Mouse (Mus musculus) cortical plate, adult 2 months (tissue): ENCODE data around the gene Atp6v1b1. TPM values are rescaled to one million over a fixed set of nuclear protein-coding genes. Genes with fewer than 3 reads are reported as not detected.

Experiments
- H3K27ac ChIP-seq: fragments of 200-500 bp; 2 replicates; pipeline ENCODE4 v1.5.1; 2012; ENCODE audit warnings: low read length, control low read depth, inconsistent platforms; ENCODE audit not compliant: insufficient read depth
- H3K4me1 ChIP-seq: fragments of 200-500 bp; 2 replicates; pipeline ENCODE4 v1.6.1; 2011; ENCODE audit warnings: low read length; ENCODE audit not compliant: control insufficient read depth, insufficient read depth
- H3K4me3 ChIP-seq: fragments of 200-500 bp; 2 replicates; pipeline ENCODE4 v1.5.1; 2011; ENCODE audit warnings: mild to moderate bottlenecking, low read length, control low read depth; ENCODE audit not compliant: insufficient read depth
- CTCF ChIP-seq: fragments of 200-500 bp; IDR thresholded peaks from 2 replicates; pipeline ENCODE4 v1.5.1; 2011; ENCODE audit warnings: mild to moderate bottlenecking, control low read depth, low read length; ENCODE audit not compliant: insufficient read depth; ENCODE audit errors: extremely low read depth
- POLR2A ChIP-seq: fragments of 200-500 bp; IDR thresholded peaks from 2 replicates; pipeline ENCODE4 v1.6.1; 2011; ENCODE audit warnings: mild to moderate bottlenecking, low read length, control low read depth; ENCODE audit not compliant: insufficient read depth; ENCODE audit errors: extremely low read depth
- polyA plus RNA-seq: library from polyadenylated mRNA; depleted of rRNA; stranded (reverse); fragments of >200 nt; gene quantifications from 2 replicates; pipeline ENCODE4 v1.2.3, GENCODE M21; 2012

Gene Atp6v1b1
- polyA plus RNA-seq, 1 experiment = not detected

DNA sequence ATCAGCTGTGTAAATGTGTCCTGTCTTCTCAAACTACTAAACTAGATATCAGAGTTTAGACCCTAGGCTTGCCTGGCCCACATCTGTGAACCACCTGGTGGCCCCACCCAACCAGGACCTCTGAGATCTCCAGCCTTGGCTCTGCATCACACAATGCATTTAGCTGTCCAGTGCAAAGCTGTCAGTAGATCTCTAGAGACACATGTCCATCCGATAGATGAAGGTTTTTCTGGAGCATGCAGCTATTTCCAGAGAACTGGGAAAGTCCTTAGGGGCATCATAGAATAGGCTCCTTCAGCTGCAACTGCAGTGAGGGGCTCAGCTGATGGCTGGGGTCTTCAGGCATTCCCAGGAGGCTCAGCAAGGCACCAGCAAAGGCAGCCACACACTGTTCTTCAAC is 38.5 kb upstream of the Atp6v1b1 start:
- Histone ChIP-seq H3K4me1 (no peaks in the 10 kb centered on the region), H3K4me3 (no peak overlapping the region), H3K27ac (no peak overlapping the region)
- no peak for TF ChIP-seq CTCF
- TF ChIP-seq POLR2A = no peak

DNA sequence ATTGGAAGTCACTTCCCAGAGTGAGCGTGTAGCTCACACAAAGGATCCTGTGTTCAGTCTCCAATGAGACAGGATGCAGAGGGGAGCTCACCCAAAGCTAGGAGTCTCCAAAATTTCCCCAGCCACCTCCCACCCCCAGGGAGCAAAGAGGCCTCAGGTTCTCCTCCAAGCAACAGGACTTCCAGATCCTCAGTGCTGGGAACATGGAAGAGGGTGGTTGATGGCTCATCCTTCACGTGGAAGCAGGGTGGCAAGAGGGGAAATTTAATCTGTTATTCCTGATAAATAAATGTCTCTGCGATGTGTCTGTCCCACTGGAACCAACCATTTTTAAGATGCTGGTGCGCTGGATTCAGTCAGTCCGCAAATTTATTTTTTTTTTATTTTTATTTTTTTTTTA is 38.1 kb upstream of the Atp6v1b1 start:
- Histone ChIP-seq H3K27ac (no peak overlapping the region), H3K4me3 (no peak overlapping the region), H3K4me1 (no peaks in the 10 kb centered on the region)
- TF ChIP-seq POLR2A (no peak), CTCF (no peak)

DNA sequence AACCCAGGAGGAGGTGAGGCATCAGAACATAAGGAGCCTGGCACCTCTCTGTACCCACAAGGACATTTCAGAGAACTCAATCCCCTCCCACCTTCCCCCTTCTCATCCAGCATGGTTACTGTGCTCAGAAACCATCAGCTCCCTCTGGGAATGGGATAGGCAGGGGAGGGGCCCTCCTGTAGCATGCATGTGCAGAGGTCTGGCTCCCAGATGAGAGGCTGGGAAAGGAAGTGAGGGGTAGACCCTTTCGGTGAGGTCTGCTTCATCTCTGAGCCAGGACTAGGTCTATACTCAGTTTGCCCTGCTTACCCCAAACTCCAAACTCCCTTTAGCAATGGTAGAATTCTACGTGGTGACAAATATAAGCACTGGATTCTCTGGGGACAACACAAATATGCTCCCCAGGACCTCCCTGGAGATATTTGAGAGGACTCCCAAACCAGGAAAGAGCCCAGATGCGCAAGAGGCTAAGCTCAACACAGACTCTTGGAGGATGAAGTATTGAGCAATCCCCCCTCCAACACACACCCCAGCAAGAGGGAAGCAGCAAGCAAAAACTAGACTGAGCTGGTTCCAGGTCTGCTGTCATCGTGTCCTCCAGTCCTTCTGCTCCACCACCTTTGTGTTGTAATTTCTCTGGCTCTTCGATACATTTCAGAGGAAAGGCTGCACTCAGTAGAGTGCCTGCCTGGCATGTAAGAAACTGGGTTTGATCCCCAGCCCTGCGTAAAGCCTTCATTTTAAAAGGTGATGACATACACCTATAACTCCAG is 34.9 kb upstream of the Atp6v1b1 start:
- TF ChIP-seq CTCF (no peak), POLR2A (no peak)

DNA sequence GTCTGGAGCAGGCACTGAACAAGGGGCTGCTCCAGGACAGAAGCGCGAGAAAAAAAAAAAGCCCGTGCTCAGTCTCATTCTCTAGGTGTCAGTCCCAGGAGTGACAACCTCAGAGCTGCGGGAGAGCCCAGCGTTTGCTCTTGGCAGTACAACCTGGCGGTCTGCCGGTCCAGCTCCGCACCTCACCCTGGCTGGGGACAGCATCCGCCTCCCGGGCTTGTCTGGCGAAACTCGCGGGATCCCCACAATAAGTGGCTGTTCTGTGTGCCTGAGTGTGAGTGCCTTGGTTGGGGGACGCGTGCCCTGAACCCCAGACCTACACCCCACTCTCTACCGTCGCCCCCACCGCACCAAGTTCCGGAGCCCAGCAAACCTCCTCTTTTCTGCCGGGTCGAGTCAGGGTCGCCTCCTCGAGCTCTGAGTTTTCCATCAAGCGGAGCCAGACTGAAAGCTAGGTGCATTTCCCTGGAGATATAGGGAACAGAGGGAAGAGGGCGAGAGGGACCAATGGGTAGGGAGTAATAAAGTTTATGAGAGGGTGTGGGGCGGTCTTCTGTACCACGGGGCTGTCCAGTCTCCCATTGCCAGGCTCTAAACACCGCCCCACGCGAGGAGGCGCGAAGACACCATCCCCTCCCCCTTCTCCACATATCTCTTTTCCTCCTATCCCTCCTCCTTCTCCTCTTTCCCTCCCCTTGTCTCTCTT is 32.3 kb upstream of the Atp6v1b1 start:
- H3K4me1 ChIP-seq = no peaks in the 10 kb centered on the region
- TF ChIP-seq POLR2A (no peak), CTCF (no peak)
- no peak overlapping the region for H3K27ac ChIP-seq
- no peak overlapping the region for H3K4me3 ChIP-seq

More for the DNA sequence above, 34.9 kb upstream of the Atp6v1b1 start:
- Histone ChIP-seq H3K4me1 (no peaks in the 10 kb centered on the region), H3K27ac (no peak overlapping the region), H3K4me3 (no peak overlapping the region)

DNA sequence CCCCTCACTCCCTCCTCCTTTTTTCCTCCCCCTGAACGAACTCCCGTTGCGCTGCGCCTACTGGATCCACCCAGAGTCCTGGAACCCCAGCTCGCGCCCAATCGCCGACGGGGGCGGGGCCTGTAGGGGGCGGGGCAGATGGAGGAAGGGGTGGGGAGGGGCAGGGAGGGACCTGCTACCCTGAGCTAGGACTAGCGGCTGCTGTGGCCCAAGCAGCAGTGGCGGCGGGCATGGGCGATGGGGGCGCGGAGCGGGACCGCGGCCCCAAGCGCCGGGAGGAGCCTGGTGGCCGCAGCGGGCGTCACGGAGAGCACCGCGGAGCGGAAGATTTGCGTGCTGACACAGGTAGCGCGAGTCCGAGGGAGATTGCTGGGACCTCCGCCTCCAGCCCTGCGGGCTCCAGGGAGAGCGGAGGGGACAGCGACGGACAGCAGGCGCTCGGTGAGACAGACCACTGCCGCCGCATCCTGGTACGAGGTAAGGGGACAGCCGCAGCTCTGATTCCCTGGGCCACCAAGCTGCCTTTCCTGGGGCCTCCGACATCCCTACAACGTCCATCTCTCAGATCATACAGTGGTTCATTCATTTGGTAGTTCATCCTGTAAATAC is 31.6 kb upstream of the Atp6v1b1 start, which contains the start of gene Vax2:
Vax2 (plus strand) TSS at position 198 of the 609 bp plus-strand sequence.
- no peak within 1 kb of the TSS for H3K27ac ChIP-seq
- TF ChIP-seq CTCF (no peak), POLR2A (no peak)
- no peak within 1 kb of the TSS for H3K4me3 ChIP-seq
- H3K4me1 ChIP-seq = no peaks in the 10 kb centered on the region

DNA sequence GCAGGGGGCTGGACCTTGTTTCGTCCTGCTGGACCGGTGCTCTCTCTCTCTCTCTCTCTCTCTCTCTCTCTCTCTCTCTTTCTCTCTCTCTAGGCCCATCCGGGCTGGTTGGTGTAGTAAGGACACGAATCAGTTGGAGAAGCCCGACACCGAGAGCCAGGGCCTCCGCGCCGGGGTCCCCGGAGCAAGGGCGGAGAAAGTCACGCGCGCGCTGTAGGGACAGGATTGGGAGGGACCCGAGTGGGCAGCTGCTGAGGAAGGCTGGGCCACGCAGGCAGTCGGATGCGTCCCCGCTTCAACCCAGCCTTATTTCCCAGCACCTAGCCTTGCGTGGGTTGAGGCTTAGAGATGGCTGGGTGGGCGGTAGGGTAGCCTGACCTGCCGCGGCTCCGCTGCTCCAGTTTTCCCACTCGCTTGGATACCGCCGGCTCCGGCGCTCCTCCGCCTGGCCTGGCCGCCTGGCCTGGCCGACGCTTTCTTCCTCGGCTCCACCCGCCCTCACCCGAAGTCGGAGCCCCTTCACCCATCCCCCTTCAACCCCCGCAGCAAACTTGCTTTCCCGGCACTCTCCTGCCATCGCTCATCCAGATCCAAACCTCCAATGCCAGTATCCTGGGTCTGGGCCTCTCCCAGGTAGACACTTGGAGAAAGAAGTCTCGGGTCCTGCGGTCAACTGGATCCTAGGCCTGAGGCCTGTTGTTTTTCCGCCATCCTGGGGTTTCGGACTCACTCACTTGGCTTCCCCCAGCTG is 30.9 kb upstream of the Atp6v1b1 start:
- Histone ChIP-seq H3K27ac (no peak overlapping the region), H3K4me1 (no peaks in the 10 kb centered on the region), H3K4me3 (no peak overlapping the region)
- no peak for TF ChIP-seq CTCF
- no peak for TF ChIP-seq POLR2A

DNA sequence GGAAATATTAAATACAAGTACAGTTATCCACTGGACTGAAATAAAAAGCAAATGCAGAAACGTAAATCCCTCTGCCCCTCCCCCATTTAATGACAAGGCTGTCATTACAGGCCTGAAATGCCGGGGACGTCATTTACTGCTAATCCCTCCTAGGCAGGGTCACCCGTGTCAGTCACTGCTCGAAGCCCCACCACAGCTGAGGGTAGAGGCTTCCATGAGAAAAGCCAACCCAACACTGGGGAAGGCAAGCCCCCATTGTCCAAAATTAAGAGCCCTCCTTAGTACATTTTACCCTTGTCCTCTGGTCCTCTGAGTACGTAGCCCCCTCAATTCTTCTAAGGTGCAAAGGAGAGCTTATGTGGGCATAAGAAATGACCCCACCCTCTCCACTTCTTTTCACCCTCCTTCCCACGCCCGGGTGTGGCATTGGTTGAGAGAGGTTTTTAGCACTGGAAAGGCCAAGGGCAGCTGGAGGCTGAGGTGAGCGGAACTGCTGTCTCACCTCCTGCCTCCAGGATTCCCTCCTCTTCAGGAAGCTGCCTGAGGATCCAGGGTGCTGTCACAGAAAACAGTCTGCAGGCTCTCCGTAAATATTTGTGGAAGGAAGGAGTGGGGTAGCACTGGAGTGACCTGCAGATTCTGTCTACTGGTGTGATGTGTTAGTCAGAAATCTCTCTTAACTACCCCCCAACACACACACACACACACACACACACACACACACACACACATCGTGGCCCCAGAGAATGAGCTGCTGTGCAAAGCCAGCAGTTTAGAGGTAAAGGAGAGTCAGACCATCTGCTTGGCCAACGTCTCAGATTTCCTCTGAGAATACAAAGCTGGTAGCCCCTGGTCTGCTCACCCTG is 29.3 kb upstream of the Atp6v1b1 start:
- Histone ChIP-seq H3K4me1 (no peaks in the 10 kb centered on the region), H3K27ac (no peak overlapping the region), H3K4me3 (no peak overlapping the region)
- no peak for TF ChIP-seq CTCF
- TF ChIP-seq POLR2A = no peak

DNA sequence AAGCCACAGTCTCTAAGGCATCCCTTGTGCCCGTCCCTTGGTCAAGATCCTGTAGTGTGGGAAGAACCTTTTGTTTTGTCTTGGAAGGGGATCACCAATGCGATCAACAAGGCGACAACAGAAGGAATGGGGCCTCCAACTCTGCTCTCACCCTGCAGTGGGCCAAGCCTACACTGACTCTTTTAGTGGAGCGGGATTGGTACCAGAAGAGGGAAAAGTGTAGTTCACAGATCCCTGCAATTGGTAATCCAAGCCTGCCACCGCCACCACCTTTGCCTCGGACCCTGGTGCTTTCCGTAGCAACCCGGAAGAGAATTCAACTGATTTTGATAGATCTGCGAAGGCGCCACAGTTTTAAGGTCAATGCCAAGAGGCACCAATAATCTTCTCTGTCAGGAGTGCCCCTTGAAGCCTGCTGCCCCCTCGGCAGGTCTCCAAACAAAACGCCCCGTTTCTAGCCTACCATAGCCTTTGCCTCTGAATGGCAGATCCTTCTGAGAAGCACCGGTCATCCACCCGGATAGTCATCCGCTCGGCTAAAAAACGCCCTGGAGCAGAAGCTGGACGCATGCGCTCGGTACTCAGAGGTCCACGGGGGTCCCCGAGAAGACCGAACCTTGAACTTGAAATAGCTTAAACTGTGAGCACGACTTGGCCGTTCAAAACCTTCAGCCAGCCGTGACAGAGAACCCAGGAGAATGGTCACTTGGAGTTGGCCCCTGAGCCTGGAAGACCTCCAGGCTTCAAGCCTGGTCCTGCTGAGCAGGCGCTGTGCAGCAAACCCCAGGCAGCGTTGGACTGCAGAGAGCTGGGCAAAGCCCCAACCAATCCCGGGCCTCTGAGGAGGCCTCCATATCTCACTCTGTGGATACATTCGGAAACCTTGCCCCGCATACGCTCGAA is 28.3 kb upstream of the Atp6v1b1 start:
- no peaks in the 10 kb centered on the region for H3K4me1 ChIP-seq
- no peak for TF ChIP-seq POLR2A
- TF ChIP-seq CTCF = no peak
- H3K27ac ChIP-seq = no peak overlapping the region
- no peak overlapping the region for H3K4me3 ChIP-seq
